Mouse (Mus musculus): ENCODE measurements at regions not wholly inside any gene's neighbourhood (a gene's known extent, or its start where the extent isn't known, plus 50 kb on each side); places are given as distances from the start of the nearest gene placed in this dataset.

- no peak for TF ChIP-seq CTCF (IDR thresholded peaks at IDR 0.05; ENCODE audit: low read depth)
- no peak for TF ChIP-seq EP300 (IDR thresholded peaks at IDR 0.05; ENCODE audit: low read depth)
These were observed 97.2 kb upstream of the Immp2l start for GRCm38 (mm10) chr12:40926681-40927080.
